Mouse (Mus musculus) neutrophil, adult 5-6 weeks (primary cell): ENCODE measurements around the gene Gm12166. TPM values are rescaled to one million over a fixed set of nuclear protein-coding genes. Genes with fewer than 3 reads are reported as not detected.

ENCODE experiments used
- ATAC-seq: fragments of 151-379, 151-347 bp; 2 replicates; pipeline ENCODE4 v1.8.0; 2017; ENCODE audit warnings: mild to moderate bottlenecking, moderate TSS enrichment; ENCODE audit not compliant: insufficient number of reproducible peaks, poor library complexity, low FRiP score, severe bottlenecking; ENCODE audit errors: extremely low read depth
- total RNA-seq: library from RNA; stranded (forward); fragments of 200-1000 nt; gene quantifications from 2 replicates; pipeline ENCODE4 v1.2.3, GENCODE M21; 2017

Gene Gm12166
- total RNA-seq, 1 experiment from 2014 or later, result 11.8 TPM

DNA sequence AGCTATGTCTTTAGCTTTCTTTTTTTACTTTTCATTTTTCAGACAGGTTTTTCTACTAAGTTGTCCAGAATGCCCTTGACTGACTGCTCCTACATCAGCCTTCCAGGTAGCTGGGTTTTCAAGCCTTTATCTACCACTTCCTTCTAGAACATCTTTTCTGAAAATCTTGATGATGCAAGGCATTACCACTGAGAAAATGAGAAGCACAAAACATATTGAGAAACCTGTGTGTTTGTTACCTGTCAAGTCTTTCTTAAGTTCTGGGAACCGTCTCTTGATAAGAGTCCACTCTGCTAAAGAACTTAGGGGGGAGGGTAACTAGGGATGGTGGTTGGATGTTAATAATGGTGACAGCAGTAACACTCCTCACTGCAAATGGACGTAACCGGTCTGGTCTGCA is 23.4 kb upstream of the Gm12166 start:
- ATAC-seq, result no peak

- no peak for ATAC-seq
Observed at GRCm38 (mm10) chr11:46073850-46074688, 21.9 kb upstream of the Gm12166 start.

DNA sequence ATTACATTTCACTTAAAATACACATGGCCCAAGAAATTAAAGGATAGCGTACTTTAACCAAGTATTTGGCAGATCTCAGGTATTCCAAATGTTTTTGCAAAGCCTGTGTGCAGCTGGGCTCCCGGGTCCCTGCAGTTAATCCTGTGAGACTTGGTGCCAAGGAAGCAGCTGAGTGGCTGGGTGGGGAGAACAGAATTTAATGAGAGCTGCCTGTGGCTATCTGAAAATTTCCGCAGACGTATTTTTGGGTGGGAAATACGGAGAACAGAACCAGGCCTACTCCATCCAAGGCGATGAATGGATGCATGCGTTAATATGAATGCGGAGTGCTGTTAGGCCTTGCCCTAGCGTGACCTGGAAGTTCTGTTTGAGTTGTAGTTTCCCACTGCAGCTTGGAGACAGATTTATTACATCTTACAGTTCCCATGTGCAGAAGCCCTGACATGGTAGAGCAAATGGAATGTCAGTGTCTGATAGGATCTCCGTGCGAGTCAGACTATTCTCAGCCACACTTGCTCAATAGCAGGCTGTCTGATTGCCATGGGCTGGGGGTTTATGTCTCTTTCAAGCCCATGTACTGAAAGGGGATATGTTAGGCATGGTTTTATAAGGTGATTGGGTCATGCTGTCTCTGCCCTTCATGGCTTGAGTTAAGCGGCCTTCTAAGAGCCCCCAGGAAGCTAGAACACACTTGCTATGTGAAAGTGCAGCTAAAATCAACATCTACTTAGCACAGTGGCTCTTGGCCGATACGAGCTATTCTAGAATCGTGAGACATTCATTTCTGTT is 21.1 kb upstream of the Gm12166 start:
- no peak for ATAC-seq

GRCm38 (mm10) chr11:46072466-46073060 is 20.4 kb upstream of the Gm12166 start:
- ATAC-seq, result no peak

DNA sequence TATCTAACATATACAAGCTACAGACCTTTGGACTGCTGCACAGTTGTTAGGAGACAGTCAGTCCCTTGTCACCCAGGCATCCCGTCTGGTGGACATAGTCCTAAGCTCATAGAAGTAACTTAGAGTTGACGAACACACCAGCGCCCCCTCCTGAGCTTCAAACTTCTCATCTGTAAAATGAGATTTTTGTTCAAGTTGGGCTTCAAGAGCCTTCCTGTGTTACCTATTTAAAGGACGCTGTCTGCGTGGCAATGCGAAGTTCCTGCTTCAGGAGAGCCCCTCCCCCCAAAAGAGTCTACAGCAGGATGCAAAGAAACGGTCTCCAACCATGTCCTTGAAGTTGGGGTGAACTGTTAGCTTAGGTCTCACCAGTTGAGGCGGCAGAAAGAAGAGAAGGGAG is 18.7 kb upstream of the Gm12166 start:
- ATAC-seq, result no peak; the same call in 1 of the 2 replicates

DNA sequence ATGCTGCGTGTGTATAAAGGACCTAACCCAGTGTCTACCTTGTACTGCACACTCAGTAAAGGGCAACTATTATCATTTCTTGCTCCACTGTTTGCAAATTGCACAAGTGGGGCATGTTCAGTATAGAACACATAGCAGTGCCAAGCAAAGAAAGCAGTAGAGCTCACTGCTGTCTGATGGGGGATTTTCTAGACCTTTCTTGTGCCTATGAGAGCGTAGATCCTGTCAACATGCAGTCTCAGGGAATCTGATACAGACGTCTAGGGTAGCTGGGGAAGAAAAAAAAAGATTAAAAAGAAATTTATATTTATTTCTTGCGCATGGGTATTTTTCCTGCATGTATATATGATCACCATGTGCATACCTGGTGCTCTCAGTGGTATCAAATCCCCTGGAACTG is 18.0 kb upstream of the Gm12166 start:
- 0 out of 2 replicates have a peak, but pooled peaks have one; percentile 49 for ATAC-seq

GRCm38 (mm10) chr11:46069408-46070003 is 17.4 kb upstream of the Gm12166 start:
- ATAC-seq, result no peak

- ATAC-seq, result no peak
Observed at GRCm38 (mm10) chr11:46068756-46069407, 16.8 kb upstream of the Gm12166 start.

DNA sequence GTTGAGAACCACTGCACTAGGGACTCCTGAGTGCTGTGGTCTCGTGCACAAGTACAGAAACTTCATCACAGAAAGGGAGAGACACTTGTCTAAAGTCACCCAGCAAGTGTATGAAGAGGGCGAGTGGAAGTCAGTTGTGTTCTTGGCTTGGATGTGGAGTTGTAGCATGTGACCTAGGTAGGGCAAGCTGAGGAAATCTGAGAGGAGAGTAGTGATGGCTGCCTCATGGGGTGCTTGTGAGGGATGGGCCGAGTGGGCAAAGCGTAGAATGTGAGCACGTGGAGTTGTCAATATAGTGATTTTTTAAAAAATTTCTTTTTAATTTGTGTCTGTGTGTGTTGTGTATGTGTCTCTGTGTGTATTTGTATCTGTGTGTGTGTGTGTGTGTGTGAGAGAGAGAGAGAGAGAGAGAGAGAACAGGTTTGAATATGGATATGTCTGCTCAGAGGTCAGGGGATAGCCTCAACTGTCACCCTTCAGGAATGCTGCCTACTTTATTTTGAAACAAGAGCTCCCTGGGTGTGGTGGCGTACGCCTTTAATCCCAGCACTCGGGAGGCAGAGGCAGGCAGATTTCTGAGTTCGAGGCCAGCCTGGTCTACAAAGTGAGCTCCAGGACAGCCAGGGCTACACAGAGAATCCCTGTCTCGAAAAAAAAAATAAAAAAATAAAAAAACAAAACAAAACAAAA is 15.4 kb upstream of the Gm12166 start:
- ATAC-seq, result no peak

DNA sequence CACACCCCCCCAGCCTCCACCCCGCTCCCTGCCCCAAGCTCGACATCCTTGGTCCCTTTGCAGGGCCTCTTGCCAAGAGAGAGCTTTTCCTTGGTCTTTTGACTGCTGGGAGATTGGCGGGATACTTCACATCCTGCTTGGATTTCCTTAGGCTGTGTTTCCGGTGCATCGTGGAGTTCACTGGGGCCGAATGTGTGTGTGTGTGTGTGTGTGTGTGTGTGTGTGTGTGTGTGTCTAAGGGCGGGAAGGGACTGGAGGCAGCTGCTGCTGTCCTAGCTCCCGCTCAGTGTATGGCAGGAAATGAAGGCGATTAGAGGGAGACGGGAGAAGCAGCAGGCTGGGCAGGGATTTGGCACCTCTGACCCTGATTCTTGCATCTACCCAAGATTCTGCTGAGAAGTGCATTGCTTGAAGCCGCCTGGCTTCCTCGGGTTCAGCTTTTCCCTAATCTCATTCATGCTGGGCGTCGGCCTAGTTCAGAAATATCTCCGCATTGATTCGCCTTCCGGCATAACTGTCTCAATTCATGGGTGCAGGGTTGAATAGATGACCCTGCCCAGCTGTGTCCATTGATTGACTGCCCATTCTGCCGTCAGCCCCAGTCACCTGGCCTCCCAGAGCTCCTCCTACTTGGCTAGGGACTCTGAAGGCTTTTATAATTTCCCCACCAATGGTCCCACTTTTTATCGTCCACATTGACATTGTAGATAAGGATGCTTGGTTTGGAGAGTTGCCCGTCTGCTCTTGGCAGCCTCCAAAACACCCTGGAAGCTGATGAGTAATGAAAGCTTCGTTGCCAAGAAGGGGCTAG is 13.3 kb upstream of the Gm12166 start:
- no peak for ATAC-seq

DNA sequence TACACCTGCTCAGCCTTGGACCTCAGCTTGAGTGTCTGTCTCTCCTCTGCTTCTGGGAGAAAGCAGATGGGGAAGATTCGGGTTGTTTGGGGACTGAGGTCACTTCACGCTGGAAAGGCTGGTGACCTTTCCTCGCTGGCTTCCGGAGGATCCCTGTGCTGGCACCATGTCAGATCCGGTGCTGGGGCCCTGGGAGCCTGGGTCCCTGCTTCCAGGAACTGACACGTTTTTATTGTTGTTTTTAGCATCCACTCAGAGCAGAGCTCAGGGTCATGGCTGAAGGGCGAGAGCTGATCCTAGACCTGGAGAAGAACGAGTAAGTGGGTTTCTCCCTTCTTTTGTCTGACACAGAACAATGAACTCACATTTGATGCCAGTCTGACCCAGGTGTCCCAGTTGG is 12.6 kb upstream of the Gm12166 start:
- ATAC-seq, result no peak

- ATAC-seq, result peak; percentile 59; the same call in 1 of the 2 replicates
Observed at GRCm38 (mm10) chr11:46062993-46063731, 11.0 kb upstream of the Gm12166 start.

GRCm38 (mm10) chr11:46062569-46062968 is 10.4 kb upstream of the Gm12166 start:
- no peak for ATAC-seq

DNA sequence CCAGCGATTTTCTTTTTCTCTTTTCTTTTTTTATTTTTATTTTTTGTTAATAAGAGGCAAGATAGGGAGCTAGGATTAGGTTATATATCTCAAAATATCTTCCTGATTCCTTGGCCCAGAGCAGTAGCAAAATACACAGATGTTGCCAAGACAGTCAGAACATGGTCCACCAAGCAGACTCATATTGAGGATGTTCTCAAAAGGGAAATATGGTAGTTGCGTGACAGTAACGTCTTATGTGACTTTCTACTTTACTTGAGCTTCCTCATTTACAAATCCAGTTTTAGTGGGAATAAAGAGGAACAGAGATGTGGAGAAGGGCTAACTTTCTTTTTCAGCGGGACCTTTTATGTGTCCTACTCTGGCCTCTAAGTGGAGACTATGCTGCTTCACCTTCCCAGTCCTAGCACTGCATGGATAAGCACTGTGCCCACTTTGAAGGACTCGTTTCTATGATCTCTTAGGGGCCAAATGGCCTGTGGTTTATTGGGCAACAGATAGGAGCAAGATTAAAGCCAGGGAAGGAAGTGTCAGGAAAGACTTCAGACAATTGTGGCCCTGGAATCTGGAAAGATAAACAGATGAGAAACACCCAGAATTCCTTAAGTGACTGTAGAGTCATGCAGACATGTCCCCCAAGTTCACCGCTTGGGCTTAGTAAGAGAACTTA is 9.8 kb upstream of the Gm12166 start:
- peak; percentile 42; the same call in 1 of the 2 replicates for ATAC-seq

DNA sequence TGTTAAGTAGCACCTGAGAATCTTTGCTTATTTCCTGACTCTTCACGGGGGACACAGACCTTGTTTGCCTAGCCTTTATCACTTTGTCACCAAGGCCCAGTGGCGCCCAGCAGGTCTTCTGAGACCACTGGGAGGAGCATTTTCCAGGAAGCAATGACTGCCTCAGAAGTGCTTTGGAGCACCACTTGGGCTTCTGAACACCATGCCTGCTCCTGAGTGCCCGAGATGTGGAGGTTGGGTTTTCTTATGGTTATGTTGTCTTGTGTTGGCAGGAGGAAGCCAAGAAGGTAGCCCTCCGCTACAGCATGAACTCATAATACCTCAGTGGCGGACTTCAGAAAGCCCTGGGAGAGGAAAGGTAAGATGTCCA is 8.5 kb upstream of the Gm12166 start:
- ATAC-seq, result no peak

DNA sequence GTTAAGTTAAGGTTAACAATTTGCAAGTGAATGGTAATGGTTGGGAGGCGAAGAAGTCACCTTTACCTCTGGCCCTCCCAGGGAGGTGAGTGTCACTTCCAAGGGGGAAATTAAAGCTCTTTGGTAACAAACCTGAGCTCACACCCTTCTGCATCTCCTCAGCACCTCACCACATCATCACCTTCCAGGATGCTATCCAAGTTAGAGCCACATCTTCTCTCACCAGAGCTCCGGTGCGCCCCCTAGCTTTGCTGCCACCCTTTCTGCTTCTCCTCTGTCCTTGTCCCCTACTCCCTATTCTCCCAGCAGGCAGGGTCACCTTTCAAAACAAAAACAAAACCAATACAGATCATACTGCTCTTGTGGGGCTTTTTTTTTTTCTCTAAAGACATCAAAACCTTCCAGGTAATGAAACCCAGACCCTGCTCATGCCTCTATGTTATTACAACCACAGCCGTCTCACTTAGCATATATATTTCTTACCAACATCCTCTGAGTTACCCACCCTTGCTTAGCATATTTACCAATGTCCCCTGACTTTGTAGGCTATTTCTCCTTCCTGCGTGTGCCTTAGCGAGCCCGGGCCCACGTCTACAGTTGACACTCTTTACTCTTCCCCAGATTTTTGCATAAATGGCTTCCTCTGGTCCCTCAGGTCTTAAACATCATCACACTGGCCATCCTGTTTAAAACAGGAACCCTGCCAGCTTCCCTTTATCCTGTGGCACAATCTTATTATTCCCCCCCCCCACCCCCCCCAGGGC is 7.9 kb upstream of the Gm12166 start:
- no peak for ATAC-seq
